8 mouse cellular contexts compared by ENCODE assay signal in the genomic region with DNA sequence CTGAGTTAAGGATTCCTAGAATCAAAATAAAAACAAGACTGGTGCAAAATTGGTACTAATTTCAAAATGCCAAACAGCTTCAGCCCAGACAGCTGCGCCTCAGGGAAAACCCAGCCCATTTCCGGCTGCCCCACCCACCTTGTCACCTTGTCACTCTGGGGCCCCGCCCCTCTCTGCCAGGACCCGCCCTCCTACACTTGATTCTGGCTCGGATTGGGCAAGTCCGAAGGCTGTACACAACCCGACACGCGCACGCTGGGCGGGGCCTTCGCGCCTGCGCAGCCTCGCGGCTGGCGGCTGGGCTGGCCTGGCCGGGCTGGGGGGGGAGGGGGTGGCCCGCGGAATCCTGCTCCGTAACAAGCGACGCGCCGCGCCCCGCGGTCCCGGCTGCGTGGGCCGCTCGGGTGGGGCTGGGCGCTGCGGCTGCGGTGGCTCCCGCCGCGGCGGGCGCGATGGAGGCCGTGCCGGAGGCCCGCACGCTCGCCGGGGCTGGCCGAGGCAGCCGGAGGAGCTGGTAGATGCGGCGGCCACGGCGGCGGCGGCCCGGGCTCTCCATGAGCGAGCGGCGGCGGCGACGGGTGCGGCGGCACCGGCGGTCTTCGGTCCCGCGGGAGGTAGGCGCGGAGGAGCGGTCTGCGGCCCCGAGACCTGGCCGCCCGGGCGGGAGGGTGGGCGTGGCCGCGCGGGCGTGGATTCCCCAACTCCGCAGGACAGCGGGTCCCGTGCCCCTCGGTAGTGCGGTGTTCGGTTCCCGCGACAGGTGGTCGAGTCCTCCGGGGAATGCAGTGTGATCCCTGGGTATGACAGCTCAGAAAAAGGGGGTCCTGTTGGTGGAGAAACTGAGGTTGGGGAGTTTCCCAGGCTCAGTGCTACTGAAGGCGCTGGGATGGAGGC. TPM values are rescaled to one million over a fixed set of nuclear protein-coding genes. Genes with fewer than 3 reads are reported as not detected.
DNase-seq lines count a peak whose midpoint lies in the region; ATAC-seq and TF ChIP-seq lines count a peak whose summit lies in the region.

A gene (plus strand): TSS at position 329 of the 894 bp plus-strand sequence.

- H3K4me2 ChIP-seq in forebrain, embryonic 12.5 days, result peak within 1 kb of the TSS; percentile 82
- H3K4me2 ChIP-seq in heart, postnatal 0 days (ENCODE audit: low read depth, low read length), result peak within 1 kb of the TSS; percentile 84
- peak within 1 kb of the TSS; percentile 97 for H3K4me2 ChIP-seq in liver, embryonic 16.5 days (ENCODE audit: low read depth, low read length)
- H3K4me2 ChIP-seq in neural tube, embryonic 13.5 days, result peak within 1 kb of the TSS; percentile 77

- no peak for TF ChIP-seq EP300 in heart, postnatal 0 days (IDR thresholded peaks at IDR 0.05; ENCODE audit: low read depth)

- peaks cover 5% of the 10 kb centered on the region for H3K27me3 ChIP-seq in E14TG2a.4 (ENCODE audit: insufficient read depth, low read length)
- peaks cover 6% of the 10 kb centered on the region; the same call in 1 of the 2 replicates for H3K27me3 ChIP-seq in forebrain, embryonic 12.5 days
- H3K27me3 ChIP-seq in heart, postnatal 0 days (ENCODE audit: control insufficient read depth, insufficient read depth, low read length), result no peaks in the 10 kb centered on the region
- H3K27me3 ChIP-seq in liver, embryonic 16.5 days (ENCODE audit: control insufficient read depth, insufficient read depth, low read depth, low read length), result peaks cover 2% of the 10 kb centered on the region; the same call in 1 of the 2 replicates
- H3K27me3 ChIP-seq in neural tube, embryonic 13.5 days, result no peaks in the 10 kb centered on the region
- H3K27me3 ChIP-seq in testis, adult 2 months (ENCODE audit: control insufficient read depth, insufficient read depth, low read length), result no peaks in the 10 kb centered on the region

- peak; percentile 93 for DNase-seq in c-Kit-positive CD71-positive TER-119-positive erythroid progenitor cells, embryonic 14.5 days (ENCODE audit: low spot score)
- DNase-seq in heart, postnatal 0 days (ENCODE audit: low spot score), result peak; percentile 96
- DNase-seq in kidney, postnatal 4 days, result peak; percentile 96 to 98

- TF ChIP-seq CTCF in E14TG2a.4 (conservative IDR thresholded peaks at IDR 0.05; ENCODE audit: low read length), result no peak
- TF ChIP-seq CTCF in heart, postnatal 0 days (IDR thresholded peaks at IDR 0.05; ENCODE audit: low read depth), result no peak
- no peak for TF ChIP-seq CTCF in testis, adult 2 months (IDR thresholded peaks at IDR 0.05; ENCODE audit: control insufficient read depth, insufficient read depth, insufficient replicate concordance, low read depth, low read length)

- peak; percentile 100 for ATAC-seq in forebrain, embryonic 12.5 days (ENCODE audit: low FRiP score)
- ATAC-seq in heart, postnatal 0 days (ENCODE audit: insufficient read depth, low read depth), result peak; percentile 100
- ATAC-seq in liver, embryonic 16.5 days (ENCODE audit: low read depth), result peak; percentile 100
- ATAC-seq in neural tube, embryonic 13.5 days (ENCODE audit: low read depth), result peak; percentile 100

- H3K9ac ChIP-seq in forebrain, embryonic 12.5 days, result peak within 1 kb of the TSS; percentile 85
- peak within 1 kb of the TSS; percentile 67 for H3K9ac ChIP-seq in heart, postnatal 0 days (replicated peaks; ENCODE audit: low read depth, low read length)
- peak within 1 kb of the TSS; percentile 72 for H3K9ac ChIP-seq in liver, embryonic 16.5 days (ENCODE audit: low read depth, low read length)
- peak within 1 kb of the TSS; percentile 88 for H3K9ac ChIP-seq in neural tube, embryonic 13.5 days

- H3K9me3 ChIP-seq in E14TG2a.4 (ENCODE audit: low read length), result no peaks in the 10 kb centered on the region
- H3K9me3 ChIP-seq in forebrain, embryonic 12.5 days, result no peaks in the 10 kb centered on the region
- no peaks in the 10 kb centered on the region for H3K9me3 ChIP-seq in heart, postnatal 0 days (replicated peaks; ENCODE audit: control insufficient read depth, low read length)
- no peaks in the 10 kb centered on the region for H3K9me3 ChIP-seq in liver, embryonic 16.5 days (replicated peaks; ENCODE audit: control insufficient read depth, low read length)
- H3K9me3 ChIP-seq in neural tube, embryonic 13.5 days, result no peaks in the 10 kb centered on the region

- peak within 1 kb of the TSS; percentile 78 for H3K27ac ChIP-seq in forebrain, embryonic 12.5 days
- H3K27ac ChIP-seq in heart, postnatal 0 days (ENCODE audit: low read depth), result peak within 1 kb of the TSS; percentile 43
- H3K27ac ChIP-seq in liver, embryonic 16.5 days (ENCODE audit: low read length), result no peak within 1 kb of the TSS
- H3K27ac ChIP-seq in neural tube, embryonic 13.5 days (replicated peaks), result peak within 1 kb of the TSS; percentile 84
- H3K27ac ChIP-seq in testis, adult 2 months (ENCODE audit: control insufficient read depth, insufficient read depth, low read depth, low read length), result peak within 1 kb of the TSS; percentile 93

- peaks cover 9% of the 10 kb centered on the region for H3K4me1 ChIP-seq in E14TG2a.4 (replicated peaks; ENCODE audit: low read depth, low read length)
- H3K4me1 ChIP-seq in forebrain, embryonic 12.5 days, result no peaks in the 10 kb centered on the region; the same call in 1 of the 2 replicates
- H3K4me1 ChIP-seq in heart, postnatal 0 days (ENCODE audit: control insufficient read depth, insufficient read depth), result 0 out of 2 replicates have a peak, but pooled peaks cover 4% of the 10 kb centered on the region
- H3K4me1 ChIP-seq in liver, embryonic 16.5 days (ENCODE audit: control insufficient read depth, low read depth, low read length), result peaks cover 5% of the 10 kb centered on the region
- peaks cover 10% of the 10 kb centered on the region; the same call in 1 of the 2 replicates for H3K4me1 ChIP-seq in neural tube, embryonic 13.5 days (replicated peaks)
- no peaks in the 10 kb centered on the region for H3K4me1 ChIP-seq in testis, adult 2 months (ENCODE audit: control insufficient read depth, insufficient read depth, low read length)

- H3K4me3 ChIP-seq in E14TG2a.4 (replicated peaks; ENCODE audit: low read length), result peak within 1 kb of the TSS; percentile 82
- H3K4me3 ChIP-seq in forebrain, embryonic 12.5 days (replicated peaks), result peak within 1 kb of the TSS; percentile 84
- H3K4me3 ChIP-seq in heart, postnatal 0 days (ENCODE audit: low read depth, low read length), result peak within 1 kb of the TSS; percentile 86
- peak within 1 kb of the TSS; percentile 81 for H3K4me3 ChIP-seq in liver, embryonic 16.5 days (ENCODE audit: low read depth, low read length)
- peak within 1 kb of the TSS; percentile 81 for H3K4me3 ChIP-seq in neural tube, embryonic 13.5 days
- peak within 1 kb of the TSS; percentile 99 for H3K4me3 ChIP-seq in testis, adult 2 months (ENCODE audit: control insufficient read depth, low read depth, low read length)

- WGBS in forebrain, embryonic 12.5 days, result under 1% methylated on average over 53 of the region's 93 CpGs
- WGBS in heart, postnatal 0 days, result under 1% methylated on average over 78 of the region's 93 CpGs
- under 1% methylated on average over 68 of the region's 93 CpGs for WGBS in liver, embryonic 16.5 days (ENCODE audit: insufficient replicate concordance)
- WGBS in neural tube, embryonic 13.5 days, result under 1% methylated on average over 74 of the region's 93 CpGs

- peaks cover 3% of the 10 kb centered on the region for H3K36me3 ChIP-seq in E14TG2a.4 (ENCODE audit: insufficient read depth, low read length)
- H3K36me3 ChIP-seq in forebrain, embryonic 12.5 days (replicated peaks), result no peaks in the 10 kb centered on the region
- no peaks in the 10 kb centered on the region for H3K36me3 ChIP-seq in heart, postnatal 0 days (replicated peaks; ENCODE audit: control insufficient read depth, insufficient read depth, low read length)
- no peaks in the 10 kb centered on the region for H3K36me3 ChIP-seq in liver, embryonic 16.5 days (ENCODE audit: control insufficient read depth, insufficient read depth)
- 0 out of 2 replicates have a peak, but pooled peaks cover 13% of the 10 kb centered on the region for H3K36me3 ChIP-seq in neural tube, embryonic 13.5 days
- H3K36me3 ChIP-seq in testis, adult 2 months (ENCODE audit: control insufficient read depth, insufficient read depth, low read length), result no peaks in the 10 kb centered on the region

- TF ChIP-seq POLR2A in testis, adult 2 months (IDR thresholded peaks at IDR 0.05; ENCODE audit: control insufficient read depth, low read depth, low read length), result peak; percentile 78

RNA-seq across cellular contexts. Expression of the gene that starts here (rescaled TPM):
- 2.7 and 3.4 TPM in 2 replicates for polyA plus RNA-seq in forebrain, embryonic 12.5 days (2016; fragmentation: Nextera tagmentation; extraction: Ambion mirVana)
- 1.1 and 6.5 TPM in 2 replicates for total RNA-seq in heart, postnatal 0 days (2014; rRNA removed; ENCODE audit: low replicate concordance)
- 1.6 and 1.9 TPM in 2 replicates for polyA plus RNA-seq in heart, postnatal 0 days (2015; fragmentation: Nextera tagmentation; extraction: Ambion mirVana)
- polyA plus RNA-seq in liver, embryonic 16.5 days (2015; fragmentation: Nextera tagmentation; extraction: Ambion mirVana), result 0.14 TPM in 1 of 2 replicates, not detected in the other
- polyA plus RNA-seq in neural tube, embryonic 13.5 days (2015; fragmentation: Nextera tagmentation; extraction: Ambion mirVana), result 2.7 and 4.3 TPM in 2 replicates
- 18.6 and 27.8 TPM in 2 replicates for polyA plus RNA-seq in testis, adult 2 months (2012; rRNA removed)

Comparison
In these comparisons a context has a peak if more than half of its experiments do, and no peak if none do; other contexts are left out.
1. Peak in ATAC-seq, H3K4me3 ChIP-seq, H3K9ac ChIP-seq and H3K4me2 ChIP-seq in liver, embryonic 16.5 days; RNA of the gene not detected or under 1 TPM.